Mouse (Mus musculus) liver, postnatal 0 days (tissue): Measurements from ENCODE around the gene Bend4. TPM values are rescaled to one million over a fixed set of nuclear protein-coding genes. Genes with fewer than 3 reads are reported as not detected.

ENCODE experiments used
- ATAC-seq: fragments of 200-750 bp; cut with Nextera tagmentation; 2 replicates; pipeline ENCODE4 v1.8.0; 2017; ENCODE audit warnings: mild to moderate bottlenecking, moderate library complexity
- DNase-seq: peaks from one replicate; pipeline ENCODE4 v3.0.0-alpha.2; 2016
- H3K27ac ChIP-seq: fragments of 300-500 bp; sonication (generic); 2 replicates; pipeline ENCODE4 v1.5.1; 2014; ENCODE audit warnings: antibody characterized with exemption, moderate library complexity, mild to moderate bottlenecking, low read depth
- H3K27me3 ChIP-seq: fragments of 300-500 bp; sonication (generic); 2 replicates; pipeline ENCODE4 v1.6.1; 2014; ENCODE audit warnings: low read length, control low read depth, mixed read lengths; ENCODE audit not compliant: insufficient read depth
- H3K36me3 ChIP-seq: fragments of 300-500 bp; sonication (generic); replicated peaks from 2 replicates; pipeline ENCODE4 v1.6.1; 2014; ENCODE audit warnings: mild to moderate bottlenecking, control low read depth, low read length, moderate library complexity, mixed read lengths; ENCODE audit not compliant: insufficient read depth
- H3K4me1 ChIP-seq: fragments of 300-500 bp; sonication (generic); 2 replicates; pipeline ENCODE4 v1.6.1; 2014; ENCODE audit warnings: antibody characterized with exemption, mild to moderate bottlenecking, control low read depth; ENCODE audit not compliant: insufficient read depth
- H3K4me2 ChIP-seq: fragments of 300-500 bp; sonication (generic); 2 replicates; pipeline ENCODE4 v1.6.1; 2014; ENCODE audit warnings: low read depth, mild to moderate bottlenecking, low read length, moderate library complexity, mixed read lengths
- H3K4me3 ChIP-seq: fragments of 300-500 bp; sonication (generic); 2 replicates; pipeline ENCODE4 v1.5.1; 2014; ENCODE audit warnings: low read depth, low read length
- H3K9ac ChIP-seq: fragments of 300-500 bp; sonication (generic); replicated peaks from 2 replicates; pipeline ENCODE4 v1.6.1; 2014; ENCODE audit warnings: mild to moderate bottlenecking, moderate library complexity
- H3K9me3 ChIP-seq: fragments of 300-500 bp; sonication (generic); 2 replicates; pipeline ENCODE4 v1.6.1; 2016; ENCODE audit warnings: mild to moderate bottlenecking, control low read depth, low read length, mixed read lengths
- CTCF ChIP-seq: sonication (generic); IDR thresholded peaks from 2 replicates; pipeline ENCODE4 v1.5.1; 2016; ENCODE audit warnings: antibody characterized with exemption, low read depth
- EP300 ChIP-seq: IDR thresholded peaks from 2 replicates; pipeline ENCODE4 v1.6.1; 2016; ENCODE audit warnings: antibody characterized with exemption, low read depth, mild to moderate bottlenecking
- WGBS: fragments of 180-500 bp; shearing (Covaris S2); extraction: QIAGEN DNeasy Blood & Tissue Kit; methylation state at CpG from one replicate; pipeline ENCODE4 v1.1.7; 2014; ENCODE audit not compliant: insufficient replicate concordance; 5-methylcytosine and 5-hydroxymethylcytosine counted together
- polyA plus RNA-seq: library from polyadenylated mRNA; unstranded; fragments of >200 nt; fragmentation: Nextera tagmentation; extraction: Ambion mirVana; gene quantifications from 2 replicates; pipeline ENCODE4 v1.2.1, GENCODE M21; 2015

The Bend4 gene
- polyA plus RNA-seq, 1 experiment from 2014 or later = 0.25 TPM

DNA sequence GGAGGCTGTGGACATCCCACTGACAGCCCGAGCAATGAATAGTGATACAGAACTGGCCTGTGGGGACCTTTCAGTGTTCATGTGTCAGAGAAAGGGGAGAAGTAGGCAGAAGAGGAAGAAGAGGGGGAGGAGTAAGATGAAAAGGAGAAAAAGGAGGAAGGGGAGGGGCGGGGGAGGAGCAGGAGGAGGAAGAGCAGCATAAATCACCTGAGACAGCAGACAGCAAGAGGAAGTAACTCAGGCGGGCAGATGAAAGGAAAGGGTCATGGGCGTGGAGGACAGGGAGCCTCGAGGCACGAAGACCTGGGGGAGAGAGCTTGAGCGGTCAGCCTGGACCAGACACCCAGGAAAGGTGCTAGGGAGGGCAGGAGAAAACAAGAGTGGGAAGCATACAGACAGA, 23.7 kb downstream of the Bend4 start:
- peak; percentile 22 for DNase-seq
- Histone ChIP-seq H3K9me3 (no peaks in the 10 kb centered on the region), H3K4me2 (no peak overlapping the region), H3K4me1 (peaks cover 3% of the 10 kb centered on the region; the same call in 1 of the 2 replicates), H3K4me3 (no peak overlapping the region), H3K36me3 (no peaks in the 10 kb centered on the region), H3K27ac (no peak overlapping the region), H3K27me3 (no peaks in the 10 kb centered on the region), H3K9ac (no peak overlapping the region)
- no peak for ATAC-seq
- no peak for TF ChIP-seq EP300
- TF ChIP-seq CTCF = no peak
- WGBS = 23% methylated on average over 7 of the region's 7 CpGs

DNA sequence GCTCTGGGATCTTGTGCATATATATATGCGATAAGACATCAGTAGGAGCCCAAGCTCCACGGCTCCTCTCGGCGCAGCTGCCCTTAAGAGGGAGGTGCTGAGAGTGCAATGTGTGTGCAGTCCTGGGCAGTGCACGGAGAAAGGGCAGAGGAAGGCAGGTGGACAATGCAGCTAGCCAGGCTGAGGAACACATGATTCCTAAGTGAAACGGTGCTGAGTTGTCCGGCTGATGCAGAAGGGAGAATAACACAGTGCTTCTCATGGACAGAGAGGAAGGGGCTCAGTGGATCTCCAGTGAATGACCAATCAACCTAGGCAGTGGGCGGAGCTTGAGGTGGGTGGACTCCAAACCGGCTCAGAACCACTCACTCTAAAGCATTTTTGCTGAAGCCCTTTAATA, 26.5 kb downstream of the Bend4 start:
- no peaks in the 10 kb centered on the region for H3K36me3 ChIP-seq
- no peak for TF ChIP-seq EP300
- no peak for TF ChIP-seq CTCF
- no peaks in the 10 kb centered on the region for H3K27me3 ChIP-seq
- no peak overlapping the region for H3K4me3 ChIP-seq
- H3K9me3 ChIP-seq = no peaks in the 10 kb centered on the region
- H3K4me2 ChIP-seq = no peak overlapping the region
- no peak overlapping the region for H3K9ac ChIP-seq
- DNase-seq (no peak), ATAC-seq (no peak)
- WGBS = 65% methylated on average over 9 of the region's 9 CpGs
- no peak overlapping the region for H3K27ac ChIP-seq
- peaks cover 3% of the 10 kb centered on the region; the same call in 1 of the 2 replicates for H3K4me1 ChIP-seq

DNA sequence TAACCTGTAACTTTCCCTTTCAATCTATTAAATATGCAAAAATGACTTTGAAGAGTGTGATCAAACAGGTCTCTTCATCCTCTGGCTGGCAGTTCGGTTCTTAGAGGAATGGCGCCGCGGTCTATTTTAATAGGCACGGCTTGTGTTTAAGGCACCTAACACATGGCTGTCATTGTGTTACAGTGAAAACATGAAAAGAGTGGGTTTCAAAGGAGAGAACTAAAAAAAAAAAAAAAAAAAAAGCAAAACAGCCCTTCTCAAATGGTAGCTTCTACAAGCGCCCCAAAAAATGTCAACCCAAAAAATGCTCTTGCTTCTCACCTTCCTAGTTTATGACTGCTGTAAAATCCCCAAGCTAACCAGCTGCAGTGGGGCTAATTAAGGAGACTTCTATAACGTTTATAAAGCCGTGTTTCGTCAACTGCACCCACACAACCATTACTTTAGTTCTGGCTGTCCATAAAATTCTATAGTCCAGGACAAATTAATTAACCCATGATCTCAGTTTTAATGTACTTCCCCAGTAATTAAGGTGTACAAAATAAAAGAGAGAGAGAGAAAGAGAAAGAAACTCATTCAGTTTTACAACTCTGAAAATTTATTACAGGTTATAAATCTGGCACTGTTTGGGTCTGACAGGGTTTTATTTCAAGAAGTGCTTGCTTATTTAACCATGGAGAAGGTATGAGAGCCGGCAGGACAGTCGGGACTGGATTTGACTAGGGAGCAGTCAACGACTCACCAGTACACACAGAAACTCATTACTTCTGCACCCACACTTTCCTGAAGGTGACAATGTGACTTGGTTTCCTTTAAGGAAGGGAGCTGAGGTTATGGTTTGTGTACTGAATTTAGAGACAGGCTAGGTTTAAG, 27.3 kb downstream of the Bend4 start:
- no peaks in the 10 kb centered on the region for H3K9me3 ChIP-seq
- no peak for DNase-seq
- peaks cover 3% of the 10 kb centered on the region; the same call in 1 of the 2 replicates for H3K4me1 ChIP-seq
- no peak overlapping the region for H3K4me2 ChIP-seq
- H3K4me3 ChIP-seq = no peak overlapping the region
- no peak for TF ChIP-seq CTCF
- no peak for TF ChIP-seq EP300
- H3K9ac ChIP-seq = no peak overlapping the region
- no peak for ATAC-seq
- no peaks in the 10 kb centered on the region for H3K36me3 ChIP-seq
- WGBS = 80% methylated on average over 12 of the region's 12 CpGs
- no peak overlapping the region for H3K27ac ChIP-seq
- no peaks in the 10 kb centered on the region for H3K27me3 ChIP-seq

DNA sequence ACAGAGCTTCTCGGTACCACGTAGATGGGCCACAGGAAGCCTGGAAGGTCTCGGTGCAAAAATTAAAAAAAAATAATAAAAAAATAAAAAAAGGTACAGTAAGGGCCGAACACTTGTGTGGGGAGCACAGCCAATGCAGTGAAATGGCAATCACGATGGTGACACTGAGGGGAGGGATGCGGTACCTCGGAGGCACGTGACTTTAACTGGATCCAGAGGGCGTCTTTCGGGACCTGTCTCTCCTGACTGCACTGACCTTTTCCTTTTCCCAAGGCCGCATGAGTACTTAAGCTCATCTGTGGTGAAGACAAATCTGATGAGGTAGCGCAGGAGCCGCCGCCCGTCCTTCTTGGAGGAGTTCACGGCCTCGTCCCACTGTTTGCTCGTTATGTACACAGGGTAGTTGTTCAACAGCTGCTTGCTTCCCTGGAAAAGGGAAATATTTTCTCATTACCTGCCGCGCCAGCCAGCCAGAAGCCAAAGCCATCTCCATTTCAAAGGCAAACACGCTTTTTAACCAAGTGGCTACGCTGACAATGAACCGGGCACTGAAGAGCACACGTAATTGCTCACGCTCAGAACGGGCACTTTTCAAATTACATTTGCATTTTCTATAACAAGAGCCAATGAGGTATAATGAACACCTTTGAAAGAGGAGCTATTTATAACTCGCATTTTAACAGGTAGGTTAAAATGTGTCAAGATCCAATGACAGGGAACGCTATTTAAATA, 28.1 kb downstream of the Bend4 start:
- no peak for TF ChIP-seq CTCF
- TF ChIP-seq EP300 = no peak
- Histone ChIP-seq H3K27ac (no peak overlapping the region), H3K4me2 (no peak overlapping the region), H3K36me3 (no peaks in the 10 kb centered on the region), H3K4me1 (peaks cover 3% of the 10 kb centered on the region; the same call in 1 of the 2 replicates), H3K9ac (no peak overlapping the region), H3K27me3 (no peaks in the 10 kb centered on the region), H3K9me3 (no peaks in the 10 kb centered on the region), H3K4me3 (no peak overlapping the region)
- DNase-seq = no peak
- WGBS = 87% methylated on average over 28 of the region's 28 CpGs
- ATAC-seq = no peak

DNA sequence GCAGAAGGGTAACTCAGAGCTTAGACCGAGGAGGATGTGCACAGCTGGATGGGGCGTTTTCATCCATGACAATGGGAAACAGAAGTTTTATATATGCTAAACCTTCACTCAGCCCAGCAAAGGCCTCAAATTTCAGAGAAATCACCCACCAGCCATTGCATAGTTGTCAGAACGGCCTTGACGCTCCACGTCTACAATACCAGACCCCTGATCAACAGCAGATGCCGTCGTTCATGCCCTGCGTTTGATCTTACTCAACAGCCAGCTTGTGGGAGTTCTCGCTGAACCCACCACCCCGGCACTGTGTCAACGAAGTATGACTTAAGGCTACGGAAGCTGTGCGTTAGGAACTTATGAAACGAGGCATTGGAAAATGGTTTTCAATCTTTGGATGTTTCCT, 30.9 kb downstream of the Bend4 start:
- no peaks in the 10 kb centered on the region for H3K4me1 ChIP-seq
- DNase-seq (no peak), ATAC-seq (no peak)
- H3K36me3 ChIP-seq = no peaks in the 10 kb centered on the region
- TF ChIP-seq EP300 (no peak), CTCF (no peak)
- H3K27me3 ChIP-seq = no peaks in the 10 kb centered on the region
- H3K27ac ChIP-seq = no peak overlapping the region
- H3K4me3 ChIP-seq = no peak overlapping the region
- no peak overlapping the region for H3K4me2 ChIP-seq
- no peak overlapping the region for H3K9ac ChIP-seq
- 84% methylated on average over 14 of the region's 14 CpGs for WGBS
- no peaks in the 10 kb centered on the region for H3K9me3 ChIP-seq

DNA sequence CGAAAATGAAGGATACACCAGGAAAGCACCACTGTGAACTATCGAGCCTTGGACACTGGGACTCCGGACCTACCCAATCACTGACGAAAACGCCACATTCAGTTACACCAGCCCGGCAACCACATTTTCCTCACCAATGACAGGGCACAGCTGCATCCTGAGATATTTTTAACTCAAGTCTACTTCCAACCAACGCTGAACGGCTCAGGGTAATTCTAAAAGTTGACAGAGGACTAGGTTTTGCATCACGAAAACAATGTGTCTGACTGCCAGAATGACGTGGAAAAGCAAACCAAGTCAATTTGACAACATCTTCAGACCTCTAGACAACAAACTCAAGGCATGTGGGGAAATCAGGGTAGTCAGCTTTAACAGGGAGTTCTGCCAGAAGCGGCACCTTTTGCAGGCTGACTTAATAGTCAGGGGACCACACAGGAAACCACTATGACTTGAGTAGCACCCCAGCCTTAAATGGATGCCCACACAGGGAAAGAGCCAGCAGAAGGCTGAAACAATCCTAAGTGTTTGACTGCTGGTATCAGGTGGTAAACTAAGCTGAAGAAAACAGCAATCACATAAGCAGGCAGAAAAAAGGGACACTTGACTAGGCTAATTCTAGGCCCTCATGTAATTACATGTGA, 32.8 kb downstream of the Bend4 start:
- no peaks in the 10 kb centered on the region for H3K4me1 ChIP-seq
- no peak overlapping the region for H3K4me3 ChIP-seq
- DNase-seq = no peak
- peak overlapping the region; percentile 44; the same call in 1 of the 2 replicates for H3K27ac ChIP-seq
- H3K9ac ChIP-seq = no peak overlapping the region
- H3K27me3 ChIP-seq = no peaks in the 10 kb centered on the region
- peak; percentile 62 for ATAC-seq
- no peaks in the 10 kb centered on the region for H3K9me3 ChIP-seq
- TF ChIP-seq CTCF (no peak), EP300 (no peak)
- H3K4me2 ChIP-seq = 0 out of 2 replicates have a peak overlapping the region, but pooled peaks have one; percentile 19
- 30% methylated on average over 11 of the region's 11 CpGs for WGBS
- H3K36me3 ChIP-seq = no peaks in the 10 kb centered on the region
